Mouse (Mus musculus) left cerebral cortex, adult 11 months (tissue): ENCODE data around the gene Rapgef5.

Experiments used
- DNase-seq: peaks from one replicate; pipeline ENCODE4 v3.0.0; 2022; ENCODE audit warnings: low spot score

Gene Rapgef5

GRCm38 (mm10) chr12:117673188-117673587 is 156.9 kb downstream of the Rapgef5 start:
- no peak for DNase-seq

- DNase-seq, result no peak
Measured at GRCm38 (mm10) chr12:117674511-117674910, 158.2 kb downstream of the Rapgef5 start.

GRCm38 (mm10) chr12:117676265-117676664 is 160.0 kb downstream of the Rapgef5 start:
- DNase-seq, result no peak

GRCm38 (mm10) chr12:117678916-117679315 is 162.6 kb downstream of the Rapgef5 start:
- DNase-seq, result no peak

GRCm38 (mm10) chr12:117679795-117680194 is 163.5 kb downstream of the Rapgef5 start:
- DNase-seq, result no peak

GRCm38 (mm10) chr12:117681273-117681672 is 165.0 kb downstream of the Rapgef5 start:
- DNase-seq, result no peak

GRCm38 (mm10) chr12:117683377-117683776 is 167.1 kb downstream of the Rapgef5 start:
- DNase-seq, result no peak

- DNase-seq, result no peak
Measured at GRCm38 (mm10) chr12:117683984-117684383, 167.7 kb downstream of the Rapgef5 start.

- no peak for DNase-seq
Measured at GRCm38 (mm10) chr12:117684788-117685187, 168.5 kb downstream of the Rapgef5 start.

GRCm38 (mm10) chr12:117685336-117685735 is 169.1 kb downstream of the Rapgef5 start:
- DNase-seq, result no peak

GRCm38 (mm10) chr12:117686732-117687131 is 170.5 kb downstream of the Rapgef5 start:
- DNase-seq, result no peak

GRCm38 (mm10) chr12:117688655-117689548 is 172.6 kb downstream of the Rapgef5 start:
- DNase-seq, result peak; percentile 50

- no peak for DNase-seq
Measured at GRCm38 (mm10) chr12:117691336-117691735, 175.1 kb downstream of the Rapgef5 start.

- no peak for DNase-seq
Measured at GRCm38 (mm10) chr12:117692775-117693174, 176.5 kb downstream of the Rapgef5 start.

- no peak for DNase-seq
Measured at GRCm38 (mm10) chr12:117699950-117700665, 183.8 kb downstream of the Rapgef5 start.

GRCm38 (mm10) chr12:117700927-117701326 is 184.6 kb downstream of the Rapgef5 start:
- DNase-seq, result no peak

GRCm38 (mm10) chr12:117702291-117702690 is 186.0 kb downstream of the Rapgef5 start:
- DNase-seq, result no peak

- no peak for DNase-seq
Measured at GRCm38 (mm10) chr12:117702928-117703327, 186.6 kb downstream of the Rapgef5 start.

GRCm38 (mm10) chr12:117703413-117703812 is 187.1 kb downstream of the Rapgef5 start:
- no peak for DNase-seq

- DNase-seq, result no peak
Measured at GRCm38 (mm10) chr12:117705308-117705707, 189.0 kb downstream of the Rapgef5 start.

GRCm38 (mm10) chr12:117709280-117709679 is 193.0 kb downstream of the Rapgef5 start:
- DNase-seq, result no peak

- DNase-seq, result no peak
Measured at GRCm38 (mm10) chr12:117712474-117712873, 196.2 kb downstream of the Rapgef5 start.

- DNase-seq, result no peak
Measured at GRCm38 (mm10) chr12:117713616-117714015, 197.3 kb downstream of the Rapgef5 start.
